Mouse (Mus musculus) stomach, embryonic 15.5 days (tissue): ENCODE data around the gene Sugct. TPM values are rescaled to one million over a fixed set of nuclear protein-coding genes. Genes with fewer than 3 reads are reported as not detected.
A peak's percentile ranks its signal among the peaks of the same experiment; 100 is the strongest.

Source experiments
- ATAC-seq: fragments of 200-750 bp; cut with Nextera tagmentation; 2 replicates; pipeline ENCODE4 v1.8.0; 2017; ENCODE audit warnings: low read depth, moderate number of reproducible peaks, moderate TSS enrichment; ENCODE audit not compliant: insufficient read depth, low FRiP score
- H3K27ac ChIP-seq: fragments of 300-500 bp; sonication (generic); 2 replicates; pipeline ENCODE4 v1.5.1; 2015; ENCODE audit warnings: mild to moderate bottlenecking, inconsistent platforms
- H3K27me3 ChIP-seq: fragments of 300-500 bp; sonication (generic); replicated peaks from 2 replicates; pipeline ENCODE4 v1.6.1; 2015; ENCODE audit warnings: inconsistent platforms
- H3K36me3 ChIP-seq: fragments of 300-500 bp; sonication (generic); 2 replicates; pipeline ENCODE4 v1.6.1; 2015; ENCODE audit warnings: inconsistent platforms
- H3K4me1 ChIP-seq: fragments of 300-500 bp; sonication (generic); 2 replicates; pipeline ENCODE4 v1.6.1; 2015; ENCODE audit warnings: inconsistent platforms
- H3K4me2 ChIP-seq: fragments of 300-500 bp; sonication (generic); 2 replicates; pipeline ENCODE4 v1.6.1; 2015; ENCODE audit warnings: mild to moderate bottlenecking, inconsistent platforms
- H3K4me3 ChIP-seq: fragments of 300-500 bp; sonication (generic); replicated peaks from 2 replicates; pipeline ENCODE4 v1.5.1; 2015; ENCODE audit warnings: inconsistent platforms
- H3K9ac ChIP-seq: fragments of 300-500 bp; sonication (generic); 2 replicates; pipeline ENCODE4 v1.6.1; 2015; ENCODE audit warnings: inconsistent platforms
- H3K9me3 ChIP-seq: fragments of 300-500 bp; sonication (generic); 2 replicates; pipeline ENCODE4 v1.6.1; 2016; ENCODE audit warnings: inconsistent platforms
- WGBS: fragments of 180-500 bp; shearing (Covaris S2); methylation state at CpG from one replicate; pipeline ENCODE4 v1.1.7; 2015; 5-methylcytosine and 5-hydroxymethylcytosine counted together
- polyA plus RNA-seq: library from polyadenylated mRNA; unstranded; fragments of >200 nt; fragmentation: Nextera tagmentation; extraction: Ambion mirVana; gene quantifications from 2 replicates; pipeline ENCODE4 v1.2.1, GENCODE M21; 2015

The Sugct gene
- polyA plus RNA-seq: 5.5 and 7.1 TPM in 2 replicates

DNA sequence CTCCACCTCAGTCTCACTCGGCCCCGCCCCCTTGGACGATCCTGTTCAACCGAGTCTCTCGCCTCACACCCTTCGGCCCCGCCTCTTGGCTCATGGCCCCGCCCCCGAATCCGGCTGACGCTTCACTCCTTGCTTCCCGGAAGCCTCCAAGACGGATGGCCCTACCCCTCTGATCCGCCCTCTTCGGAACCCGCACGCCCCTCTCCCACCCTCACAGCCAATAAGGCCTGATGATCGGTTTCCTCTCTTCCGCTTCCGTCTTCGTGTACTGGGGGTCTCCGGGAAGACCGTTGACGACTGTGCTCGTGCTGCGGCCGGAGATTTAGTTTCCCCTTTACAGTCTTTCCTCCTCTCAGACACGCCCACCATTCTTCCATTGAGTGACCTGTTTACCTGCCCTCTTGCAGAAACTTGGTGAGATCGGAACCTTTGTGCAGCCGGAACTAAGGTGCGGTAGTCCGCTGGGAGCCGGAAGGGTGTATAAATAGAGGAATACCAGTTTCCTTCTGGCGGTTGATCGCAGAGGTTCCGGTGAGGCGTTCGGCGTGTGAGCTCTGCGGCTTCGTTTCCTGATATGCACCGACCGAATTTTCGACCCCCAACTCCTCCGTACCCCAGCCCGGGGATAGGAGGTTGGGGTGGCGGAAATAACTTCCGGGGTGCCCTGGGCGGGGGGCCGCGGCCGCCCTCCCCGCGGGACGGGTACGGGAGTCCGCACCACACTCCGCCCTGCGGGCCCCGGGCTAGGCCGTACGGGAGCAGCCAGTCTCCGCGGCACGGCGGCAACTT is at the start of gene Sugct, which contains the start of gene Mplkip:
Gene Sugct (minus strand): TSS at position 643 of the 789 bp plus-strand sequence.
Gene Mplkip (plus strand): TSS at position 282 of the 789 bp plus-strand sequence.
- no peaks in the 10 kb centered on the region for H3K27me3 ChIP-seq
- H3K4me2 ChIP-seq: peak within 1 kb of the TSS; percentile 62
- ATAC-seq: peak; percentile 97
- peaks cover 3% of the 10 kb centered on the region; the same call in 1 of the 2 replicates for H3K4me1 ChIP-seq
- H3K4me3 ChIP-seq: peak within 1 kb of the TSS; percentile 85
- no peaks in the 10 kb centered on the region for H3K9me3 ChIP-seq
- peak within 1 kb of the TSS; percentile 91 for H3K9ac ChIP-seq
- peak within 1 kb of the TSS; percentile 92 for H3K27ac ChIP-seq
- H3K36me3 ChIP-seq: no peaks in the 10 kb centered on the region
- WGBS: under 1% methylated on average over 66 of the region's 66 CpGs

DNA sequence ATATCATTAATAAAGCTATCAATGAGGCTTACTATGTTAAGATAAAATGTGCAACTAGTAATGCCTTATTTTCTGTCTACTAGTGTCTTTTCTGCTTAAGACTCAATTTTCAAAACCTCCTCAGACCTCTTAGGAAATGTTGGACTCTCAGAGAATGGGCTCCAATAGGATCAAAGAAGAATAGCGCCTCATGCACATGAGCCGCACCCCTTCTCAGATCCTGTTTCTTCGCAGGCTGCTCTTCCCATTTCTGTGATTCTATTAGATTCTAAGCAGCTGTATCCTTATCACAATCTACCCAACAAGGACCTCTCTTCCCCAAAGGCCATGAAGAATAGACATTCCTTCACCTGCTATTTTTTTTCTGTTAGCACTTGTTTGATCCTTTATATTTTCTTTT is 33.4 kb upstream of the Sugct start:
- no peaks in the 10 kb centered on the region for H3K27me3 ChIP-seq
- H3K27ac ChIP-seq: no peak overlapping the region
- 87% methylated on average over 3 of the region's 3 CpGs for WGBS

DNA sequence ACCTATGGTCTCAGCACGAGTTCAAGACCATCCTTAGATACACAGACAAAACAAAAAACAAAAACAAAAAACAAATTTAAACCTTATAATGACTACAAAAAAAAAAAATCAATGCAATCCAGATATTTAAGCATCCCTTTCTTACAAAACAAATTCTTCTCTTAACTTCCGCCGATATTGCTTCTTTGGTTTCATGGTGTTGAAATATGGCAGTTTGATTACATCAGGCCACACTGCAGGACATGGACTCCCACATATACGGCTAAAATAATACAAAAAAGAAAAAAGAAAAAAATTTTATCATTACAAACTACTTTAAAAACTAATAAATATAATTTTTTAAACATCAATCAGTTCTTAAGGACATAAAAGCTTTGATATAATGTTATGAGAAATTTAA is 32.6 kb upstream of the Sugct start:
- Histone ChIP-seq H3K27me3 (no peaks in the 10 kb centered on the region), H3K9ac (no peak overlapping the region), H3K9me3 (no peaks in the 10 kb centered on the region), H3K4me3 (no peak overlapping the region), H3K4me1 (no peaks in the 10 kb centered on the region), H3K36me3 (peaks cover 8% of the 10 kb centered on the region; the same call in 1 of the 2 replicates), H3K4me2 (no peak overlapping the region), H3K27ac (no peak overlapping the region)
- no peak for ATAC-seq
- WGBS: 85% methylated on average over 4 of the region's 4 CpGs

More for the DNA sequence above, 33.4 kb upstream of the Sugct start:
- Histone ChIP-seq H3K9ac (no peak overlapping the region), H3K4me2 (no peak overlapping the region), H3K36me3 (peaks cover 8% of the 10 kb centered on the region; the same call in 1 of the 2 replicates), H3K4me3 (no peak overlapping the region), H3K9me3 (no peaks in the 10 kb centered on the region), H3K4me1 (no peaks in the 10 kb centered on the region)
- ATAC-seq: no peak

DNA sequence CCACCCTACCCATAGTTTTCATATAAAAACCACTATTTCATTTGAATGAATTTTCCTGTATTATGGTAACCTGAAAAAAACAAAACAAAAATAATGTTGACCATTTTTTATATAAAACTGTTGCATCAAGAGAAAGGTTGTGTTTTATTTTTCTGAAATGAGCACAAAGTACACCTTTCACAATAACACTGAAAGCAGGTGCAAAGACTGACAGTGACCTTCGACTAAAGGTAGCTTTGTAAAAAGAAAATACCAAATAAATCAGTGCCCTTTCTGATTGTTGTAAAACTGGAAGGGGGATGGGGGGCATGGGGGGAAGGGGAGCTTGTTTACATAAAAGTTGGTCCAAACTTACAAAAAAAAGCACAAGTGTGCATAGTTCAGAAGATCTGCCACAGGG is 22.0 kb upstream of the Sugct start:
- peaks cover 16% of the 10 kb centered on the region for H3K36me3 ChIP-seq
- no peaks in the 10 kb centered on the region for H3K9me3 ChIP-seq
- 73% methylated on average over 1 of the region's 1 CpGs for WGBS
- H3K4me3 ChIP-seq: no peak overlapping the region
- H3K4me1 ChIP-seq: no peaks in the 10 kb centered on the region
- H3K9ac ChIP-seq: no peak overlapping the region
- H3K27ac ChIP-seq: no peak overlapping the region
- H3K27me3 ChIP-seq: no peaks in the 10 kb centered on the region
- no peak overlapping the region for H3K4me2 ChIP-seq
- ATAC-seq: no peak

GRCm38 (mm10) chr13:17708784-17709311 is 13.5 kb upstream of the Sugct start:
- 81% methylated on average over 5 of the region's 5 CpGs for WGBS
- no peak overlapping the region for H3K9ac ChIP-seq
- H3K4me3 ChIP-seq: no peak overlapping the region
- H3K36me3 ChIP-seq: no peaks in the 10 kb centered on the region
- no peak for ATAC-seq
- no peaks in the 10 kb centered on the region for H3K27me3 ChIP-seq
- no peak overlapping the region for H3K27ac ChIP-seq
- H3K4me1 ChIP-seq: no peaks in the 10 kb centered on the region
- no peak overlapping the region for H3K4me2 ChIP-seq
- H3K9me3 ChIP-seq: no peaks in the 10 kb centered on the region

DNA sequence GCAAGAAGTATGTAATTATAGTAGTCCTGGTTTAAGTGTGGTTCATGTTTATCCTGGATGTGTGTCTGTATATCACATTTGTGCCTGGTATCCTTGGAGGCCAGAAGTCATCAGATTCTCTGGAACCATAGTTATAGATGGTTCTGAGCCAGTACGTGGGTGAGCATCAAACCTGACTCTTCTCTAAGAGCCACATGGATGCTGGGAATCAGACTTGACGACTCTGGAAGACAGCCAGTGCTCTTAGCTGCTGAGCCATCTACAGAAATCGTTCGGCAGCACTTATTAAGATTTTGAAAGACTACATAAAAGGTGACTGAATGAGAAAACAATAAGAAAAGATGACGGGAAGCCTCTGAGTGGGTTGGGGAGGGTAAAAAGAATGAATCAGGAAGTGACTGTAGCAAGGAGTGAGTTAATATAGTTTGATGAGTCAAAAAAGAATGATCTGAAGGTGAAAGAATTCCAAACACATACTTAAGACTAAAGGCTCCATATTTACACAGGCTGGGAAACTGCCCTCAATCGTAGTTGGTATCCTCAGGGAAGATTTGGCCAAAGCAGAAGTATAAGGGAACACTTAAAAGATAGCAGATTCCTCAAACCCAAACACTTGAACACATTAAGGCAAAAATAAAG is 10.0 kb upstream of the Sugct start:
- no peak overlapping the region for H3K4me3 ChIP-seq
- H3K9ac ChIP-seq: no peak overlapping the region
- H3K4me2 ChIP-seq: no peak overlapping the region
- H3K4me1 ChIP-seq: no peaks in the 10 kb centered on the region
- WGBS: 77% methylated on average over 6 of the region's 6 CpGs
- no peak for ATAC-seq
- H3K27ac ChIP-seq: no peak overlapping the region
- no peaks in the 10 kb centered on the region for H3K36me3 ChIP-seq
- H3K9me3 ChIP-seq: no peaks in the 10 kb centered on the region
- no peaks in the 10 kb centered on the region for H3K27me3 ChIP-seq

- Histone ChIP-seq H3K9me3 (no peaks in the 10 kb centered on the region), H3K27me3 (no peaks in the 10 kb centered on the region), H3K4me3 (no peak overlapping the region), H3K4me1 (peaks cover 3% of the 10 kb centered on the region; the same call in 1 of the 2 replicates), H3K27ac (no peak overlapping the region), H3K4me2 (no peak overlapping the region), H3K36me3 (no peaks in the 10 kb centered on the region), H3K9ac (no peak overlapping the region)
- no peak for ATAC-seq
Measured at GRCm38 (mm10) chr13:17702311-17702710, 7.0 kb upstream of the Sugct start.

GRCm38 (mm10) chr13:17701322-17701721 is 6.0 kb upstream of the Sugct start:
- H3K4me3 ChIP-seq: no peak overlapping the region
- H3K4me2 ChIP-seq: no peak overlapping the region
- no peak overlapping the region for H3K9ac ChIP-seq
- no peak overlapping the region for H3K27ac ChIP-seq
- peaks cover 3% of the 10 kb centered on the region; the same call in 1 of the 2 replicates for H3K4me1 ChIP-seq
- no peak for ATAC-seq
- no peaks in the 10 kb centered on the region for H3K27me3 ChIP-seq
- no peaks in the 10 kb centered on the region for H3K9me3 ChIP-seq
- no peaks in the 10 kb centered on the region for H3K36me3 ChIP-seq

DNA sequence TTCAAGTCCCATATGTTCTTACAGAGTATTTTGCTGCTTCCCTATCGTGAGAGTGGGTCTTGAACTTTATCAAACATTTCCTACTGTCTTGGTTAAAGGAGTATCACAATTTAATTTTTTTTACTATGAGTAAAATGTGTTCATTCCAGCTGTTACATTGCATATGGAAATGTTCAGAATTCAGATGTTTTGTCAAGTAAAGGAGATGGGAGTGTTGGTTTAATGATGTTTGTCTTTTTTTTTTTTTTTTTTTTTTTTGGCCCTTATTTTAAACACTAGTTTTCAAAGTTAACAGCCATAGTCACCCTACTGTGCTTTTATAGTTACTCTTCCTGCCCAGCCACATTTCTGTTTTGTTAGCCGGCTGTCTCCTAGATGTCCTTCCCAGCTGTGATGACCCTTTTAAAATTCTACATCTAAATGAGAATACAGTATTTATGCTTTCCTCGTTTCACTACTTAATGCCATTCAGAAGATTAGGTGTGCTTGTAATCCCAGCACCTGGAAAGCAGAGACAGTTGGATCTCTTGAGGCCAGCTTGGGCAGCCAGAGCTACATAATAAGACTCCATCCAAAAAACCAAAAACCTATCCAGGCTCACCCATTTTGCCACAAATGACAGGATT is 4.8 kb upstream of the Sugct start:
- H3K27me3 ChIP-seq: no peaks in the 10 kb centered on the region
- WGBS: 82% methylated on average over 3 of the region's 3 CpGs
- no peak overlapping the region for H3K27ac ChIP-seq
- H3K4me2 ChIP-seq: no peak overlapping the region
- peaks cover 3% of the 10 kb centered on the region; the same call in 1 of the 2 replicates for H3K4me1 ChIP-seq
- H3K4me3 ChIP-seq: no peak overlapping the region
- no peak for ATAC-seq
- H3K9ac ChIP-seq: no peak overlapping the region
- H3K36me3 ChIP-seq: no peaks in the 10 kb centered on the region
- H3K9me3 ChIP-seq: no peaks in the 10 kb centered on the region

DNA sequence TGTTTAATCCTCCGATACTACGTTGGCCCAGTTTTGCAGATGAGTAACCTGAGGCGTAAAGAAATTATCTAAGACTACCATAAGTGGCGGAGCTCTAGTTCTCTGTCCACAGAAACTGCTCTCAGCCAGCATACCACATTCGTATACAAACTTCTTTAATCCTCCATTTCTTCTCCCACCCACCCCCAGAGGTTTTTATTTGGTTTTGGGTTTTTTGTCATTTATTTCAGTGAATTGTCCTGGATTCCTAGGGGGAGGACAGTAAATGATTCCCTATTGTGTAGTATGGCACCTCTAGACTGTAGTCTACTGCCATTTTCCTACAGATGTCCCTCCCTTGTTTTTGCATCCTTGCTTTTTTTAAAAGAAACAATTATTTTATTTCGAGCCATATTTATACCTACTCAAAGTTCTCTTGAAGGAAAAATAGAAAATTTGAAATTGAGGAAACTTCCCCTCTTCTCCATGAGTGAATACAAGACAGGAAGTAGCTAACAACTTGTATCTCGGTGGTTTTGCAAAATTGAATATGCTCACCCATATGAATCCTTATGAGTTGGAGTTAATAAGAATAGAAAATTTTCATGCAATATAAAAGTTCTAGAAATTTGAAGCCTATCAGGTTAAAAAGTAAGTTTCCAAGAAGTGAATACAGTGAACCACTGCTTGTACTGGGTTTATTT is 686 bp upstream of the Sugct start:
- H3K4me3 ChIP-seq: peak overlapping the region; percentile 85
- no peaks in the 10 kb centered on the region for H3K36me3 ChIP-seq
- H3K27ac ChIP-seq: peak overlapping the region; percentile 92
- WGBS: 7% methylated on average over 7 of the region's 7 CpGs
- no peak for ATAC-seq
- H3K4me1 ChIP-seq: peaks cover 3% of the 10 kb centered on the region; the same call in 1 of the 2 replicates
- H3K27me3 ChIP-seq: no peaks in the 10 kb centered on the region
- peak overlapping the region; percentile 91 for H3K9ac ChIP-seq
- H3K9me3 ChIP-seq: no peaks in the 10 kb centered on the region
- H3K4me2 ChIP-seq: peak overlapping the region; percentile 62

GRCm38 (mm10) chr13:17694414-17694813 is 939 bp downstream of the Sugct start:
- Histone ChIP-seq H3K4me1 (peaks cover 7% of the 10 kb centered on the region; the same call in 1 of the 2 replicates), H3K4me2 (peak overlapping the region; percentile 44), H3K9ac (peak overlapping the region; percentile 33), H3K27me3 (no peaks in the 10 kb centered on the region), H3K9me3 (no peaks in the 10 kb centered on the region), H3K36me3 (no peaks in the 10 kb centered on the region), H3K27ac (peak overlapping the region; percentile 58), H3K4me3 (peak overlapping the region; percentile 85)
- ATAC-seq: peak; percentile 55
- WGBS: under 1% methylated on average over 24 of the region's 25 CpGs
